Mouse (Mus musculus) C2C12 (cell line): ENCODE measurements around the gene Abcc6.

Experiments used
- CTCF ChIP-seq: IDR thresholded peaks from one replicate; pipeline ENCODE4 v1.5.1; 2011; ENCODE audit not compliant: control insufficient read depth, insufficient read depth, insufficient read length
- MAX ChIP-seq: IDR thresholded peaks from one replicate; pipeline ENCODE4 v1.6.1; 2011; ENCODE audit warnings: mild to moderate bottlenecking, control low read depth

DNA sequence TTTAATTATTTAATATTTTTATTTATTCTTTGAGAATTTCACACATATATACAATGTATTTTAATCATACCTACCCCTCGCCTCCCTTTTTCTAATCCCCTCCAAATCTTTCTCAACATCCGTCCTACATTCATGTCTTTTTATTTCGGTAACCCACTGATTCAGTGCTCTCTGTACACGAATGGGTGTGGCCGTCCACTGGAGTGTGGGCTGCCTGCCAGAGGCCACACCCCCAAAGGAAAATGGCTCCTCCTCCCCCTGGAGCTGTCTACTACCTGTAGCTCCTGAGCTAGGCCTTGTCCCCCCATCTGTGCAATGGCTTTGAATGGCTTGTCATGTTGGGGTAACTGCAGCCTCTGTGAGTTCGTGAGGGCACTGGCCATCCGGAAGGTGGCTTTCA, 46.7 kb upstream of the Abcc6 start:
- no peak for TF ChIP-seq CTCF
- no peak for TF ChIP-seq MAX
